ENCODE assay signal across 8 mouse cellular contexts in the genomic region with DNA sequence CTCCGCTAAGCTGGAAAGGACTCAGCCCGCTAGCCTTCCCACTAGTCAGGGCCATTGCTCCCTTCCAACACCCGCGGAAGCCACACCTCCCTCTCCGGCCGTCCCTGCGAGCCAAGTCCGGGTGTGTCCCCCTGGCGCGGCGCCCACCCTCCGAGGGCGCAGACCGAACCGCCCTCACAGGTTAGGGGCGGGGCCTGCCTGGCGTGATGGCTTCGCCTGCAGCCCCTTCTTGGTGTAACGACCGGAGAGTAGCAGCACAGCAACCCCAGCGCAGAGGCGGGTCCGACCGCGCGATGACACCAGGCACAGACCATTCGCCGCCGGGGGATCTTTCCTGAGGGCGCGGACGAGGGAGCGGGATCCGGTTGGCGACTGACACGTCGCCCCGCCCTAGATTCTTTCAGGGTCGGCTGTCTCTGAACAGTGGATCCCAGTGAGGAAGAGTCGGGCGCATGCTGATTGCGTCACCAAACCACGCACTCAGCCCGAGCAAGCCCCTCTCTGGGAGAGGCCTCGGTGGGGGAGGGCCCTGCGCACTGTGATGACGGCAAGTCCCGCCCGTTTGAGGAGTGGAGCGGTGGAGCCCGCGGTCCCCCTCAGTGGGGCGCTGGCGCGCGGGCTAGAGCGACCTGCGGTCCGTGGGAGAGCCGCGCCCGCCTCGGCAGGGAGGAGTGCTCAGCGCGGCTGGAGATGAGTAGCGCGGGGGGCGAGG. TPM values are rescaled to one million over a fixed set of nuclear protein-coding genes. Genes with fewer than 3 reads are reported as not detected.
DNase-seq lines count a peak whose midpoint lies in the region; ATAC-seq and TF ChIP-seq lines count a peak whose summit lies in the region.

A gene (plus strand): TSS at position 544 of the 712 bp plus-strand sequence.

- H3K4me1 ChIP-seq in hindbrain, embryonic 10.5 days (replicated peaks) = peaks cover 17% of the 10 kb centered on the region
- no peaks in the 10 kb centered on the region for H3K4me1 ChIP-seq in lung, postnatal 0 days (ENCODE audit: insufficient read depth, low read depth, low read length)

- peak within 1 kb of the TSS; percentile 91 for H3K4me2 ChIP-seq in lung, postnatal 0 days (replicated peaks; ENCODE audit: low read depth, low read length)

- peak within 1 kb of the TSS; percentile 96 for H3K27ac ChIP-seq in hindbrain, embryonic 10.5 days
- peak within 1 kb of the TSS; percentile 98 for H3K27ac ChIP-seq in lung, postnatal 0 days (ENCODE audit: low read length)

- TF ChIP-seq CTCF in lung, postnatal 0 days (IDR thresholded peaks at IDR 0.05) = peak; percentile 70

- peak within 1 kb of the TSS; percentile 97 for H3K4me3 ChIP-seq in hindbrain, embryonic 10.5 days
- peak within 1 kb of the TSS; percentile 100 for H3K4me3 ChIP-seq in lung, postnatal 0 days (ENCODE audit: low read depth, low read length)

- ATAC-seq in frontal cortex, adult (ENCODE audit: low TSS enrichment) = peak; percentile 92
- peak; percentile 95 for ATAC-seq in lung, postnatal 0 days

- TF ChIP-seq EP300 in lung, postnatal 0 days (IDR thresholded peaks at IDR 0.05) = peak; percentile 66; the same call in 1 of the 2 replicates

- H3K36me3 ChIP-seq in hindbrain, embryonic 10.5 days = no peaks in the 10 kb centered on the region
- H3K36me3 ChIP-seq in lung, postnatal 0 days (ENCODE audit: insufficient read depth, low read length) = no peaks in the 10 kb centered on the region

- no peaks in the 10 kb centered on the region for H3K9me3 ChIP-seq in hindbrain, embryonic 10.5 days
- no peaks in the 10 kb centered on the region for H3K9me3 ChIP-seq in lung, postnatal 0 days (ENCODE audit: low read length)

- H3K9ac ChIP-seq in lung, postnatal 0 days (replicated peaks; ENCODE audit: low read depth) = peak within 1 kb of the TSS; percentile 72

- DNase-seq in MN1 (ENCODE audit: low spot score) = peak; percentile 97
- DNase-seq in cerebellum, adult 9-10 months = peak; percentile 99
- peak; percentile 100 for DNase-seq in hindbrain, embryonic 10.5 days (ENCODE audit: low spot score)
- DNase-seq in layer of hippocampus, adult 9-11 months = peak; percentile 100
- peak; percentile 99 for DNase-seq in lung, postnatal 0 days (ENCODE audit: low spot score)
- DNase-seq in ovary, postnatal 14 days (ENCODE audit: low spot score) = peak; percentile 99
- DNase-seq in thymus, postnatal 14 days = peak; percentile 100

- H3K27me3 ChIP-seq in hindbrain, embryonic 10.5 days (ENCODE audit: insufficient read depth, poor library complexity, severe bottlenecking) = no peaks in the 10 kb centered on the region
- H3K27me3 ChIP-seq in lung, postnatal 0 days (replicated peaks; ENCODE audit: insufficient read depth, low read length) = no peaks in the 10 kb centered on the region

- under 1% methylated on average over 68 of the region's 68 CpGs for WGBS in hindbrain, embryonic 10.5 days
- WGBS in lung, postnatal 0 days = under 1% methylated on average over 59 of the region's 68 CpGs

RNA-seq across cellular contexts. Expression of the gene that starts here (rescaled TPM):
- polyA plus RNA-seq in hindbrain, embryonic 10.5 days (2016; fragmentation: Nextera tagmentation; extraction: Ambion mirVana) = 10.4 and 13.6 TPM in 2 replicates
- polyA plus RNA-seq in lung, postnatal 0 days (2015; fragmentation: Nextera tagmentation; extraction: Ambion mirVana) = 16.7 and 17.2 TPM in 2 replicates

Comparison
In these comparisons a context has a peak if more than half of its experiments do, and no peak if none do; other contexts are left out.
1. Peak in every context shown above with its lines: DNase-seq, ATAC-seq, H3K4me3 ChIP-seq and H3K27ac ChIP-seq.